Mouse (Mus musculus): ENCODE measurements around the gene Adgrb3. TPM values are rescaled to one million over a fixed set of nuclear protein-coding genes. Genes with fewer than 3 reads are reported as not detected.
"Not testable (repeated sequence)": the region's sequence is repeated elsewhere in the genome, so short reads cannot be mapped to it uniquely, and the experiment has no call there.

Gene Adgrb3
- polyA plus RNA-seq, 1 experiment = 1.0 TPM

GRCm38 (mm10) chr1:25057656-25058055, 771.9 kb downstream of the Adgrb3 start:
- no peak overlapping the region for H3K4me3 ChIP-seq (ENCODE audit: low read depth, low read length)
- no peak overlapping the region for H3K9ac ChIP-seq (ENCODE audit: low read depth, poor library complexity, severe bottlenecking)
- no peaks in the 10 kb centered on the region for H3K9me3 ChIP-seq (replicated peaks; ENCODE audit: control insufficient read depth, insufficient read depth, low read length, poor library complexity, severe bottlenecking)
- TF ChIP-seq POLR2A (IDR thresholded peaks at IDR 0.05; ENCODE audit: insufficient read depth, low read length) (no peak), CTCF (IDR thresholded peaks at IDR 0.05; ENCODE audit: low read depth, low read length) (no peak), EP300 (IDR thresholded peaks at IDR 0.05; ENCODE audit: insufficient read depth, low read depth, low read length) (no peak)
- H3K36me3 ChIP-seq (ENCODE audit: control insufficient read depth, insufficient read depth, low read length, poor library complexity, severe bottlenecking) = no peaks in the 10 kb centered on the region
- no peaks in the 10 kb centered on the region for H3K27me3 ChIP-seq (ENCODE audit: control insufficient read depth, insufficient read depth, low read length, poor library complexity, severe bottlenecking)
- H3K27ac ChIP-seq (ENCODE audit: insufficient read depth, low read length) = no peak overlapping the region
- no peaks in the 10 kb centered on the region for H3K4me1 ChIP-seq (ENCODE audit: control insufficient read depth, insufficient read depth, low read length)

GRCm38 (mm10) chr1:25057212-25057611, 772.3 kb downstream of the Adgrb3 start:
- Histone ChIP-seq H3K27ac (ENCODE audit: insufficient read depth, low read length) (no peak overlapping the region), H3K4me3 (ENCODE audit: low read depth, low read length) (no peak overlapping the region), H3K27me3 (ENCODE audit: control insufficient read depth, insufficient read depth, low read length, poor library complexity, severe bottlenecking) (no peaks in the 10 kb centered on the region), H3K36me3 (ENCODE audit: control insufficient read depth, insufficient read depth, low read length, poor library complexity, severe bottlenecking) (no peaks in the 10 kb centered on the region), H3K4me1 (ENCODE audit: control insufficient read depth, insufficient read depth, low read length) (no peaks in the 10 kb centered on the region), H3K9me3 (replicated peaks; ENCODE audit: control insufficient read depth, insufficient read depth, low read length, poor library complexity, severe bottlenecking) (no peaks in the 10 kb centered on the region), H3K9ac (ENCODE audit: low read depth, poor library complexity, severe bottlenecking) (no peak overlapping the region)
- no peak for TF ChIP-seq EP300 (IDR thresholded peaks at IDR 0.05; ENCODE audit: insufficient read depth, low read depth, low read length)
- no peak for TF ChIP-seq POLR2A (IDR thresholded peaks at IDR 0.05; ENCODE audit: insufficient read depth, low read length)
- no peak for TF ChIP-seq CTCF (IDR thresholded peaks at IDR 0.05; ENCODE audit: low read depth, low read length)

- no peak overlapping the region for H3K9ac ChIP-seq (ENCODE audit: low read depth, poor library complexity, severe bottlenecking)
- no peak overlapping the region for H3K4me3 ChIP-seq (ENCODE audit: low read depth, low read length)
- H3K4me1 ChIP-seq (ENCODE audit: control insufficient read depth, insufficient read depth, low read length) = no peaks in the 10 kb centered on the region
- H3K9me3 ChIP-seq (replicated peaks; ENCODE audit: control insufficient read depth, insufficient read depth, low read length, poor library complexity, severe bottlenecking) = no peaks in the 10 kb centered on the region
- H3K27me3 ChIP-seq (ENCODE audit: control insufficient read depth, insufficient read depth, low read length, poor library complexity, severe bottlenecking) = no peaks in the 10 kb centered on the region
- H3K36me3 ChIP-seq (ENCODE audit: control insufficient read depth, insufficient read depth, low read length, poor library complexity, severe bottlenecking) = no peaks in the 10 kb centered on the region
- H3K27ac ChIP-seq (ENCODE audit: insufficient read depth, low read length) = no peak overlapping the region
- TF ChIP-seq EP300 (IDR thresholded peaks at IDR 0.05; ENCODE audit: insufficient read depth, low read depth, low read length) = no peak
- TF ChIP-seq CTCF (IDR thresholded peaks at IDR 0.05; ENCODE audit: low read depth, low read length) = no peak
- TF ChIP-seq POLR2A (IDR thresholded peaks at IDR 0.05; ENCODE audit: insufficient read depth, low read length) = no peak
Observed at GRCm38 (mm10) chr1:25042091-25042490, 787.4 kb downstream of the Adgrb3 start.

DNA sequence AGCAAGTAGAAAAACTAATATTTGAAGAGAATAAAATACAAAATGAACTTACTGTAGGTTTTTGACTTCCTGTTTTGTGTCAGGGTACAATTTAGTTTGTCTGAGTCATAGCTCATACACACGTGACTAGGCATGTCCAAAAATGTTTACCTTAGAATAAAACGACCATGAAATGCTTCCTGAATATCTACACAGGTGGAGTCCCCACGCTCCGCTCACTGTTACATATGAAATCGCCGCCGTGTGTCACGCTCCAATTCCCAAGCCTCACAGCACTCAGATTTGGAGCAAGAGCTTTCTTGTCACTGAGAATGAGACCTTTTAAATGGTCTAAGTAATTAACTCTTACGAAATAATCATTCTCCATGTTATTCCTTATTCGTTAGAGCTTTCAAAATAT, 795.3 kb downstream of the Adgrb3 start:
- H3K27me3 ChIP-seq (ENCODE audit: control insufficient read depth, insufficient read depth, low read length, poor library complexity, severe bottlenecking) = no peaks in the 10 kb centered on the region
- H3K4me3 ChIP-seq (ENCODE audit: low read depth, low read length) = no peak overlapping the region
- no peak for TF ChIP-seq EP300 (IDR thresholded peaks at IDR 0.05; ENCODE audit: insufficient read depth, low read depth, low read length)
- no peak for TF ChIP-seq CTCF (IDR thresholded peaks at IDR 0.05; ENCODE audit: low read depth, low read length)
- no peak for TF ChIP-seq POLR2A (IDR thresholded peaks at IDR 0.05; ENCODE audit: insufficient read depth, low read length)
- no peaks in the 10 kb centered on the region for H3K4me1 ChIP-seq (ENCODE audit: control insufficient read depth, insufficient read depth, low read length)
- no peak overlapping the region for H3K27ac ChIP-seq (ENCODE audit: insufficient read depth, low read length)
- no peaks in the 10 kb centered on the region for H3K9me3 ChIP-seq (replicated peaks; ENCODE audit: control insufficient read depth, insufficient read depth, low read length, poor library complexity, severe bottlenecking)
- no peak overlapping the region for H3K9ac ChIP-seq (ENCODE audit: low read depth, poor library complexity, severe bottlenecking)
- no peaks in the 10 kb centered on the region for H3K36me3 ChIP-seq (ENCODE audit: control insufficient read depth, insufficient read depth, low read length, poor library complexity, severe bottlenecking)

DNA sequence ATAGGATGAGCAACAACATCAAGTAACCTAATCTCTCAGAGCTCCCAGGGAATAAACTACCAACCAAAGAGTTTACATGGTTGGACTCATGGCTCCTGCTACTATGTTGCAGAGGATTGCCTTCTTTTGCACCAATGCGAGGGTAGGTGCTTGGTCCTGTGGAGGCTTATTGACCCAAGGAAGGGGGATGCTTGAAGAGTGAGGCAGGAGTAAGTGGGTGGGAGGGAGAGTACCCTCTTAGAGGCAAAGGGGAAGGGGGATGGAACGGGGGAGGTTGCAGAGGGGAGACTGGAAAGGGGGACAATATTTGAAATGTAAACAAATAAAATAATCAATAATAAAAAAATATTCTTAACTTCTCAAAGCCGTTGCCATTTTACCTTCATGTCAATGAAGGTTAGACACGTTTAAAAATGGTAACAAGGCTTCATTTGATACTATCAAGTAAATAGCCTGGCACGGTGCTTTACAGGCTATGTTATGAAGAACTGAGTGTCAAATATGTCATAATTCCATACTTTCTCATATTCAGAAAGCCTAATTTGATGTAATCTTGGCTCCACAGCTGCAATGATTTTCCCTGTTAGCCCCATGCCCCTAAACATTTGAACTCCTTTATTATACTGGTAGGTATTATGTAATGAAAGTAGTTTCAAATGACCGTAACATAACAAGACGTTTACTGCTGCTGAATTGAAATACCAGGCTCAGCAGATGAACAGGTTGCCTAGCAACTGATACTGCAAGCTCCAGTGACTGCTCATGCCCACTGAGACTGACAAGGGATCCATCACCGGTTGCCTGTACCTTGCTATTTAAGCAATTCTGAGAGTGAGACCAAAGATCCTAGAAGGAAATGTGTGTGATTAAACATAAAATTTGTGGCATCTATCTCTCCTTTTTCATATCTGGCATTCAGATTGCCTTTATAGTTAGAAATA, 796.1 kb downstream of the Adgrb3 start:
- TF ChIP-seq POLR2A (IDR thresholded peaks at IDR 0.05; ENCODE audit: insufficient read depth, low read length) (no peak), CTCF (IDR thresholded peaks at IDR 0.05; ENCODE audit: low read depth, low read length) (no peak), EP300 (IDR thresholded peaks at IDR 0.05; ENCODE audit: insufficient read depth, low read depth, low read length) (no peak)
- Histone ChIP-seq H3K27ac (ENCODE audit: insufficient read depth, low read length) (no peak overlapping the region), H3K27me3 (ENCODE audit: control insufficient read depth, insufficient read depth, low read length, poor library complexity, severe bottlenecking) (no peaks in the 10 kb centered on the region), H3K4me1 (ENCODE audit: control insufficient read depth, insufficient read depth, low read length) (no peaks in the 10 kb centered on the region), H3K9ac (ENCODE audit: low read depth, poor library complexity, severe bottlenecking) (no peak overlapping the region), H3K36me3 (ENCODE audit: control insufficient read depth, insufficient read depth, low read length, poor library complexity, severe bottlenecking) (no peaks in the 10 kb centered on the region), H3K9me3 (replicated peaks; ENCODE audit: control insufficient read depth, insufficient read depth, low read length, poor library complexity, severe bottlenecking) (no peaks in the 10 kb centered on the region), H3K4me3 (ENCODE audit: low read depth, low read length) (no peak overlapping the region)

DNA sequence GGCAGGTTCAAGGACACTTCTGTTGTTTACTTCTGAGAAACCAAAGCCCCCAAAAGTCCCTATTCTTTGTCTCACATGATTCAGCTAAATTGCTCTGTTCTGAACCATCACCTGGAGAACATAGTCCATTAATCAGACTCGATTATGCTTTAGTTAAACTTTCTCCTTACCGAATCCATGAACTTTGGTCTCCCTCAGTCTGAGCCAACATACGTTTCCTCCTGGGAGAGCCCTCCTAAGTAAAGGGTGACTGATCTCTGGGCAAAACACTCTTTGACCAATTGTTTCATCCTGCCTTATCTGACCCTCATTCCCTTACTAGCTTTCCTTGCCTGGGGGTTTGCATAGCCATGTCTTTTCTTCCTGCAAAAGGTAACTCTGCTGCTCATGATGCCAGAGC, 806.4 kb downstream of the Adgrb3 start:
- no peaks in the 10 kb centered on the region for H3K4me1 ChIP-seq (ENCODE audit: control insufficient read depth, insufficient read depth, low read length)
- no peak overlapping the region for H3K9ac ChIP-seq (ENCODE audit: low read depth, poor library complexity, severe bottlenecking)
- H3K27me3 ChIP-seq (ENCODE audit: control insufficient read depth, insufficient read depth, low read length, poor library complexity, severe bottlenecking) = no peaks in the 10 kb centered on the region
- peaks cover 15% of the 10 kb centered on the region for H3K9me3 ChIP-seq (replicated peaks; ENCODE audit: control insufficient read depth, insufficient read depth, low read length, poor library complexity, severe bottlenecking)
- no peaks in the 10 kb centered on the region for H3K36me3 ChIP-seq (ENCODE audit: control insufficient read depth, insufficient read depth, low read length, poor library complexity, severe bottlenecking)
- no peak for TF ChIP-seq CTCF (IDR thresholded peaks at IDR 0.05; ENCODE audit: low read depth, low read length)
- no peak for TF ChIP-seq POLR2A (IDR thresholded peaks at IDR 0.05; ENCODE audit: insufficient read depth, low read length)
- no peak for TF ChIP-seq EP300 (IDR thresholded peaks at IDR 0.05; ENCODE audit: insufficient read depth, low read depth, low read length)
- H3K4me3 ChIP-seq (ENCODE audit: low read depth, low read length) = no peak overlapping the region
- H3K27ac ChIP-seq (ENCODE audit: insufficient read depth, low read length) = no peak overlapping the region

DNA sequence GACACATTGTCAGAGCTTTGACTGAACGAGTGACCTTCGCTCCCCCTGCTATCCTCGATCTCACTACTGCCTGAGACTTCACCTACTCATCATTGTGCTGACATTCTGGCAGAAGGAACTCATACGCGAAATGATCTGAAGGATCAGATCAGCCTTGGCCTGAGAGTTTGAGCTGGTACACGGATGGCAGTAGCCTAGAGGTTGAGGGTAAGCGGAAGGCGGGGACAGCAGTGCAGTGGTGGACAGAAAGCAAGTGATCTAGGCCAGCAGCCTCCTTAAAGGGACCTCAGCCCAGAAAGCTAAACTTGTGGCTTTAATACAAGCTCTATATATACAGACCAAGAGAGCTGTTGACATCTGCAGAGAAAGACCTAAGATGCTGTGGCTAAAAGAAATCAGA, 811.7 kb downstream of the Adgrb3 start:
- not testable (repeated sequence) for H3K27me3 ChIP-seq (ENCODE audit: control insufficient read depth, insufficient read depth, low read length, poor library complexity, severe bottlenecking); H3K36me3 ChIP-seq (ENCODE audit: control insufficient read depth, insufficient read depth, low read length, poor library complexity, severe bottlenecking); H3K4me1 ChIP-seq (ENCODE audit: control insufficient read depth, insufficient read depth, low read length)

More for the DNA sequence above, 811.7 kb downstream of the Adgrb3 start:
- not testable (repeated sequence) for H3K27ac ChIP-seq (ENCODE audit: insufficient read depth, low read length); H3K4me3 ChIP-seq (ENCODE audit: low read depth, low read length); H3K9ac ChIP-seq (ENCODE audit: low read depth, poor library complexity, severe bottlenecking)
- H3K9me3 ChIP-seq (replicated peaks; ENCODE audit: control insufficient read depth, insufficient read depth, low read length, poor library complexity, severe bottlenecking) = peaks cover 23% of the 10 kb centered on the region
